Mouse (Mus musculus): ENCODE data around the gene Far2. TPM values are rescaled to one million over a fixed set of nuclear protein-coding genes. Genes with fewer than 3 reads are reported as not detected.

Far2 gene
- total RNA-seq (2021) = 10 to 100 TPM; 20.7 to 22.4 TPM

DNA sequence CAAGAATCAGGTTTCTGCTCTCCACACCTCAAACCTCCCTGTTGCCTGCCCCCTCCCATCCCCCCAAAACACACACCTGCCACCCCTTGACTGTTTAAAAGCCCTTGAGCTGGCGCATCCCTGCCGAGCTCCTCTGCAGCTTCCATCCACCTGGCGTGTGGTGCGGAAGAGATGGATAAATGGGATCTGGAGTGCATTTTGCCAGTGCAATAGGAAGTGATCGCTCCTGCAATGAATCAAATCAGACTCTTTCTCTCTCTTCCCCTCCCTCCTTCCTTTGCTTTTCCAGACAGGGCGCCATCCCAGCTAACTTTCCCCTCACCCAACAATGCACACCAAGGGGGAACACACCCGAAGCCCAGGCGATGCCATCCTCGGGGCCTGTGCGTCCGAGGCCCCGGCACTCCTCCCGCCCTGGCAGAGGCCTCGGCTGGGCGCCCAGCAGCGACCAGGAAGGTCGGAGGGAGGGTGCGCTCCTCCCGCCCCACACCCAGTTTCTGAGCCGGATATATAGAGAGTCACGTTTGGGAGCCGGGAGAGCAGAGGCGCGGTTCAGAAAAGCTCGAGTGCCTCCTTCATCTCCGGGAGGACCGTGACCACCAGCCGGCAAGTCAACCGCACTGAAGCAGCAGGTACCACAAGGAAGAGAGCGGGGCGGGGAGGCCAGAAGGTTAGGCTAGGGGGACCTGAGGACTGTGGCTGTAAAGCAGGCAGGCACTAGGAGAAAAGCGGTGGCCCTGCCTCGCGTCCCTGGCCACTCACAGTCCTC is at the start of gene Far2:
TSS of gene Far2 (plus strand) at position 379 of the 769 bp plus-strand sequence.
- intact Hi-C loops (cut with DNase I) = no loop called here
- DNase-seq (ENCODE audit: low spot score in 2 of 2) = peak; percentile 50 to 68

DNA sequence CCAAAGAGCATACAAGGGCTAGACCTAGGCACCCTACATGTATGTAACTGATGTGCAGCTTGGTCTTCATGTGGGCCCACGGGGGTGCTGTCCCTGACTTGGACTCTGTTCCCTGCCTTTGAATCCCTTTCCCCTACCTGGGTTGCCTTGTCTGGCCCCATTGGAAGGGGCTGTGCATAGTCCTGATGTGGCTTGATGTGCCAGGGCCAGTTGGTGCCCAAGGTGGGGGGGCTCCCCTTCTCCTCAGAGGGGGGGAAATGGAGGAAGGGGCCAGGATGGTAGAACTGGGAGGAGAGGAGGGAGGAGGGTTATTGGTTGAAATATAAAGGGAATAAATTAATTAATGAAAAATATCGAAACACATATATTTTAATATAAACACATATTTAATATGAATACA is 46.6 kb upstream of the Far2 start:
- intact Hi-C loops (cut with DNase I) = loop anchor here (1.0 to 10.0 kb wide), 2 partner anchors 104 to 136 kb away; no protein-coding TSS in a partner anchor

DNA sequence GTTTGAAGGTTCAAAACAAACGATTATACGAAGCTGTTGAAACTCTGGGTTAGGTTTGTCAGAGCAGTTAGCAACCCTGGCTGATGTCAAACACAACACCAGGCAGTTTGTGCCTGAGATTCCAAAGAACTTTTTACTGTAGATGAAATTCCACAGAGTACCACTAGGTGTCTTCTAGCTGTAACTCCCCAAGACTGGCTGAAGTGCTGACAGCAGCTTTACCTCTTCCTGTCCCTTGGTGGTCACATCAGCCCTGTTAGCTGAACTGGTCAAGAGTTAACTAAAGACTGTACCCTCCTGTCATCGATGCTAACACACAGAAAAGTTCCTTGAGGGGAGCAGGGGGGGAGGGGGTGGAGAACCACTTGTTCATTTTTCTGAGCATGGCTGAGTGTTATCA is 46.0 kb upstream of the Far2 start:
- DNase-seq (ENCODE audit: low spot score in 2 of 2) = peak in 1 of 2 experiments; percentile 11
- intact Hi-C loops (cut with DNase I) = loop anchor here (10.0 kb wide), 1 partner anchor 104 kb away; no protein-coding TSS in a partner anchor

More for the DNA sequence above, 46.6 kb upstream of the Far2 start:
- no peak for DNase-seq (ENCODE audit: low spot score in 2 of 2)

DNA sequence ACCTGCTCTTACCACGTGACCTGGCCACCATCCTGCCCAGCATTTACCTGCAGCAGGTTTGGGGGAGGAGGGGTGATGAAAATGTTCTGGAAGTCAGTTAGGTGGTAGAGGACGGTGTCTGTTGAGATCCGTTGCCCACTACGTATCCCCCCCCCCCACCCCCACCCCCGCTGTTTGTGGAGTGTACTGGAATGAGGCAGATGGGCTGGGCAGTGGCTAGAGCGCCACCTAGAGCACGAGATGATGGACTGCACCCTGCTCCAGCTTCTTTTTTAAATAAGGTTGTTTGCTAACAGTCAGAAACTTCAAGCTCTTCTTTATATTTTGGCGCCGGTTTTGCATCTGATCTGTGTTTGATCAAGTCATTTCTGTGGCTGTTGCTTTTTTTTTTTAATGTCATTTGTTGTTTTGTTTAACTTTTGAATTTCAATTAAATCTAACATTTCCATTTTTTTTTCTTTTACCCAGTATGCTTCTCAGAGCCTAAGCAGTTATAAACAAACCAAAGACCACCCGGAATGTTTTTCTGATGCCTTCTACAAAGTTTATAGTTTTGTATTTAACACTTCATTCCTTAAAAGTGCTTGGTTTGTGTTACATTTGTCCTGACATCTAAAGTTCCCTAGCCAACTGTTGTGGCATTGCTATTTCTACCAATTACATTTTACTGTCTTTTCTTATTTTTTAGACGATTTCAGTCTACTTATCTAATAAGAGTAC is 40.8 kb upstream of the Far2 start:
- intact Hi-C loops (cut with DNase I) = loop anchor here (10.0 kb wide), 1 partner anchor 99 kb away; no protein-coding TSS in a partner anchor
- no peak for DNase-seq (ENCODE audit: low spot score in 2 of 2)

DNA sequence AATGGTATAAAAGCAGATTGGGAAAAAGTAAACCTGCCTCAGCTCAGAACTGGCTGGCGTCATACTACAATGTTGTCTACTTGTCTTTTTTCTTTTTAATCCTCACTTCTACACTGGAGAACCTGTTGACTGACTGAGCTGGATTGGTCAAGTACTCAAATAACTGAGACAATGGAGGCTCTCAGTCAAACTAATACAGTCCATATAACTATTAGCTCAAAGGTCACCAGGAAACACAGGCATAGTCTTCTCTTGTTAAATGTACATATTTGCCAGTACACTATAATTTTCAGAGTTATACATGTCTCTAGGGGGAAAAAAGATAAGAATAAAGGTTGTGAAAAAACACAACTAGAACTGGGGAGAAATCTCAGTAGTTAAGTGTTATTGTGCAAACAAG is 6.3 kb upstream of the Far2 start:
- DNase-seq (ENCODE audit: low spot score in 2 of 2) = no peak
- intact Hi-C loops (cut with DNase I) = no loop called here

DNA sequence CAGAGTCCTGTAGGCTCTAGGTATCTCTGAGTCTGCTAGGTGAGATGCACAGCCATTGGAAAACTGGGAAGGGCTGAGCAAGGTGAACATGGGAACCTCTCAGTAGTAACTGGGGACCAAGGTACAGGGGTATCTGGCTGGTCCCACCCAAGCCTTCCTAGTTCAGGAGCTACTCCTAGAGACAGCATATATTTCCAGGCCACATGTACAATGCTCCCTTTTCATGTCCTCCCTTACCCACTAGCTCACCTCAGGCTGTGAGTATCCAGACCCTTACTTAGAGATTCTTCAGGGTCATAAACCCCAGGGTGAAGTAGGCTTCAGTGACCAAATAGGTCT is 560 bp downstream of the Far2 start:
- intact Hi-C loops (cut with DNase I) = no loop called here

DNA sequence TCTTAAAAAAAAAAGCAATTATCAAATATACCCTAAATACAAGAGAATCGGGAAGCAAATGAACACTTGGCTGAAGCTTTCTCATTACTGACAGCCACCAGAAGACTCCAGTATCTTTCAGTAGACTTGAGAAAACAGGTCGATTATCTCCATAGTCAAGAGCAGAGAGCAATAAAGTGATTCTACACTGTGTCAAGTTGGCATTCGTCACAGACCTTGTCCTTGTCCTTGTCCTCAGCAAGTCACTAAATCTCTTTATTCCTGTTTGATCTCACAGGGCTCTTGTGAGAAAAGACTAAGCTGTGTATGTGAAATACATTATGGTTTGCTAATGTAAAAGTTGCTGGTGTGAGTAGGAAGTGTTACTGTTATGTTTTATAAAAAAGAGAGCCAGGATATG is 16.1 kb downstream of the Far2 start:
- intact Hi-C loops (cut with DNase I) = no loop called here

More for the DNA sequence above, 560 bp downstream of the Far2 start:
- no peak for DNase-seq (ENCODE audit: low spot score in 2 of 2)

DNA sequence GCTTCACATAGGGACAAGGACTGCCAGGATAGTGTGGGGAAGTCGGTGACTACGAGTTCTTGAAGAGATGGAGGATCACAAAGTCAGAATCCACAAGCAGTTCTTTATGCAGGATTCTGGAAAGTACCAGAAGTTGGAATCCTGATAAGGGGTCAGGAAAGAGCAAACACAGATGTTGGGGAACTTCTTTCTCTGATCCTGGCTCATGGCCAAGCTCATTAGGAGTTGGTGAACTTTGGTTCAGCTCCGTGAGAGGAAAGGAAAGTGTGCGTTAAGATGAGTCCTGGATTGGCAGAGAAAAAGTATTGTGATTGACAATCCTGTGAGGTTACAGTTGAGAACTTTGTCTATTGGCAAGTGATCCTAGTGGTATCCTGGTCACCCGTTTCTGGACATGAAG is 19.2 kb downstream of the Far2 start:
- DNase-seq (ENCODE audit: low spot score in 2 of 2) = no peak
- intact Hi-C loops (cut with DNase I) = no loop called here

More for the DNA sequence above, 16.1 kb downstream of the Far2 start:
- DNase-seq (ENCODE audit: low spot score in 2 of 2) = no peak

DNA sequence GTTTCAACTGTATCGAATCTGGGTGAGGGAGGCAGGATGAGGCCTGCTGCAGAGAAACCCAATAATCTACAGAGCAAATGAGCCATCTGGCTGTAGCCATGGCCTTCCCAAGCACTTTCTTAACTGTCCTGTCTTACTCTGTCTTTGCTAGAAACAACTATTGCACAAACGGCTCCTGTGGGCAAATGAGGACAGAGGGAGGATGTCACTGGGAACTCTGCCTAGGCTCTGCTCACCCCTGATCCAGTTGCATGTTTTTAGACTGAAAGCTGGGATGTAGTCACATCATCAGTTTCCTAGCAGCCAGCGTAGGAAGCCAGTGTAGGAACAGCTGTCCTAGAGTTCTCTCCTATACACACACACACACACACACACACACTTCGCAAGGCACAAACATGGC is 21.7 kb downstream of the Far2 start:
- intact Hi-C loops (cut with DNase I) = no loop called here
- DNase-seq (ENCODE audit: low spot score in 2 of 2) = no peak

DNA sequence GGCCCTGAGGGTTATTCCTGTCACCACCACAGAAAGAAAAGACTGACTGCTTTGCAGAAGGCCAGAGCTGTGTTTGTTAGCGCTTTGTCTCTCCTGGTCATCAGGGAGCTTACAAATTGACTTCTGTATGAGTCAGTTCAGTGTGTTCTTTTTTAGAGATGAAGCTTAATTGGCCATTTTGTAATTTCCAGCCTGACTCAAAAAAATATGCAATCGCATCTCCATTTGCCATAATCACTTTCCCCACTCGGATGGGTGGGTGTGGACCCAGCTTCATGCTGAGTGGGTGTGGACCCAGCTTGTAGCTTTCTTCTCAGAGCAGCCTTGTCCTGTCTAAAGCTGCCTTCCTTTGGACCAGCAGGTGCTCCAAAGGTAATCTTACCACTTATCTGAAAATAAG is 26.5 kb downstream of the Far2 start:
- intact Hi-C loops (cut with DNase I) = no loop called here
- peak in 1 of 2 experiments; percentile 59 for DNase-seq (ENCODE audit: low spot score in 2 of 2)

DNA sequence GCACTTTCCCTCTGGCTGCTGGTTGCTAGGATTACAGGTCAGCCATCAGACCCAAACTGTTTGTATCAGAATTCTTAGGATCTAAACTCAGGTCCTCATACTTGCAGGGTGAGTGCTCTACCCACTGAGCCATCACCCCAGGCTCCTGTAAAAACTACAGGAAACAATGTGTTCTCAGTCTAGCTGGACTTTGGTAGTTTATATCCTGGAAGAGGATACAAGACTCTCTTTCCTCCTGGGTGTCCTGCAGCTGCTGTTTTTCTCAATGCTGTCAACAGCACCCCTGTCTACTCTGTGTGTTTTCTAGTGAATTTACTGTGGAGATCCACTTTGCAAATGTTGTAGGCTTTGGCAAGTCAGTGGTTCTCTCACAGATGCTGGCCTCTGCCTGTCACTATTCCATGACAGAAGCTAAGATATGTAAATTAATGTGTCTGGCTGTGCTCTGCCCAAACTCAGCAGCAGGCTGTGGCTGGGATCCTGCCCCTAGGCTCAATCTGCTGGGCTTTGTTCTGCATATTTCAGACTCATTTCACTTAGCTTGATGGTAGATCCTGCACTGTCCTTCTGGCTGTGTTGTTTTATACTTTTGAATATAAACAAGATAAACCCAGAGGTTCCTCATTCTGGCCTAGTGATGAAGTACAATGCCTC is 27.3 kb downstream of the Far2 start:
- intact Hi-C loops (cut with DNase I) = no loop called here
- no peak for DNase-seq (ENCODE audit: low spot score in 2 of 2)

DNA sequence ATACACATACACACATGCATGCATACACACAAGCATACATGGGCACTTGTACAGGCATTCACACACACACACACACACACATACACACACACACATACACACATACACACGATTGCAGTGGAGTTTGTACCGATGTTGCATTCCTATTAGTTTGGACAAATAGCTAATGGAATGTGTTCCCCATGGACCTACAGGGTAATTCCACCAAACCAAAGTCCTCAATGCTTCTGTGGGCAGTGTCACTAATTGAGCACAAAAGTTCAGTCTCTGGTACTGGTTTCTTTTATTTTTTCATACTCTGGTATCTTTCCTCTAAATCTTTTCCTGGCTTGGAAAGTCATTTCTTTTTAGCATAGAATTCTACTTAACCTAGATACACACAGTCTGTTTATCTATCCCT is 36.8 kb downstream of the Far2 start:
- intact Hi-C loops (cut with DNase I) = no loop called here
- no peak for DNase-seq (ENCODE audit: low spot score in 2 of 2)

DNA sequence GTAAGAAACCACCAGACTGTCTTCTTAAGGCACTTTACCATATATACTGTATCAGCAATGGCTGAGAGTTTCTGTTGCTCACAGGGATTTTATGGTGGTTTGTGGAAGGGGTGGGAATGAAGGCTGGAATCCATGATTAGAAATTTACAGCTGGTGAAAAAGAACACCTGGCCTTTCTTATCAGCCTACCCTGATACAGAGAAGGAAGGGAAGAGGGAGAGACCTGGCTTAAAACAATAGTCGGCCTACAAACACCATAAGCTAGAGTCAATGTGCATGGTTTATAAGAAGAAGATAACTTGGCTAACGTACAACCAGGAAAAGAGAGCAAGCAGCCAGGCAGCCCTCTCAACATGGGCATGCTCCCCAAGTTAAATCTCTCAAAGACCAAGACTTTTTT is 37.3 kb downstream of the Far2 start:
- DNase-seq (ENCODE audit: low spot score in 2 of 2) = no peak

DNA sequence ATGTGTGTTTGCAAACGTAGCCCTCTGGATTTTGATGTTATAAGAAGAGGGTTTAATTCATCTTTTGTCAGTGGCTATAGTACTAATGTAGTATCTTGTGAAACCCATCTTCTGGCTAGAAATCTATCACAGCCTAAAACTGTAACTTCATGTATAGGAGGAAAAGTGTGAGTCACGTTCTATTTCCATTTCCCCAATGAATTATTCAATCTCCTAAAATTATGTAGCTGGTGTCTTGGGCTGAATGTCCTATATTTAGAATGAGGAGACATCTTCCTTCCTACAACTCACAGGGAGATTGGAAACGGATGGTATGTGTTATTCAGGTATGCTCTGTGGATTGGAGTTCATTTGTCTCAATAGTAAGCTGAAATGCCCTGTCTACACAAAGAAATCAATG is 50.0 kb downstream of the Far2 start:
- DNase-seq (ENCODE audit: low spot score in 2 of 2) = peak in 1 of 2 experiments; percentile 69
- intact Hi-C loops (cut with DNase I) = no loop called here

More for the DNA sequence above, 37.3 kb downstream of the Far2 start:
- intact Hi-C loops (cut with DNase I) = no loop called here

DNA sequence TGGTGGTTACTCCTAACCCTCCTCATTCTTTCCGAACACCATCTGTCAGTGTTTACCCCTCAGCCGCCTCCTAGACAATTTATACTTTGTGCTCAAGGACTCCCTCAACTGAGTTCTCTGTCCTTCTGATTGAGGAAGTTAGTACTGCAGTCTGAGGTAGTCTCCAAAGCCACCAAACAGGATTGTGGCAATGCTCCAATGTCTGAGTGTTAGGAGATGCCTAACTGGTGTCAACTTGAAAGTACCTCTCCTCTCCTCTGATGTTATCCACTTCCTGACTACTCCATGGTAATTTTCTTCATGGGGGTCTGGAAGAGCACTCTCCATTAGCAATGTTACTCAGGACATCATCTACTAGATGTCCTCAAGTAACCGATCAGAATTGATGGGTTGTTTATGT is 54.9 kb downstream of the Far2 start:
- intact Hi-C loops (cut with DNase I) = loop anchor here (10.0 kb wide), 1 partner anchor 97 kb away; no protein-coding TSS in a partner anchor
- no peak for DNase-seq (ENCODE audit: low spot score in 2 of 2)

DNA sequence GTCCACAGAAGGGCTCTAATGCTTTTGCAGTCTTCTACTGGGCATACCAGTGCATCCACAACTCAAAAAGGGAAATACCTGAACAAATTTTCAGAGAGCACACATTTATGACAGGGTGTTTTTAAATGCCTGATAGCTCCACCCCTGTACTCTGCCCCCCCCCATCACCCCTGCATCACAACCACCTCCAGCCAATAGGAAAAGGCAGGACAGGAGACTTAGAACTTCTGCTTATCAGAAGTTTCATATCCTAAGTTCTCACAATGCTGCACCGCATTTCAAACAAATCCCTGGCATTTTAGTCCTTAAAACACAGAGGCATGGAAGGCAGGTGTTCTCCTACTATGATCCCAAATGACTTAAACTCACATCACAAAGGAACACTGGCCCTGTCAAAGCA is 55.4 kb downstream of the Far2 start:
- no peak for DNase-seq (ENCODE audit: low spot score in 2 of 2)
- intact Hi-C loops (cut with DNase I) = loop anchor here (10.0 kb wide), 1 partner anchor 98 kb away; no protein-coding TSS in a partner anchor

DNA sequence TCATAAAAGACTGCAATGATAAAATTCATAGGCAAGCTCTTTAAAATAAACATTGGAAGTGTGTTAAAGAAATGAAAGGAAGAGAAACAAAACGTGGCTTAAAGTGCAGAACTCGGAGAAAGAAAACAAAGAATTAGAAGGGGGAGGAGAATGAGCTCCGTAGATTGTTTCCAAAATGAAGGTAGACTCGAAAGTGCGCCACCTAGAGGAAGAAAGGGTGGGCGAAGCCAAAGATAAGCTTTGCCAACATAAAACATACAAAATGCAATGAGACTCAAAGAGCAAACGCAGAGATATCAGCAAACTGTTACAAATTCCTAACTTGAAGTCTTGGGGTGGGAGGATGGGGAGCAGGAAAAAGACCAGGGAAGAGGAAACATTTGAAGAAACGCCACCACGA is 57.2 kb downstream of the Far2 start:
- DNase-seq (ENCODE audit: low spot score in 2 of 2) = no peak
- intact Hi-C loops (cut with DNase I) = loop anchor here (10.0 kb wide), 1 partner anchor 99 kb away; no protein-coding TSS in a partner anchor

DNA sequence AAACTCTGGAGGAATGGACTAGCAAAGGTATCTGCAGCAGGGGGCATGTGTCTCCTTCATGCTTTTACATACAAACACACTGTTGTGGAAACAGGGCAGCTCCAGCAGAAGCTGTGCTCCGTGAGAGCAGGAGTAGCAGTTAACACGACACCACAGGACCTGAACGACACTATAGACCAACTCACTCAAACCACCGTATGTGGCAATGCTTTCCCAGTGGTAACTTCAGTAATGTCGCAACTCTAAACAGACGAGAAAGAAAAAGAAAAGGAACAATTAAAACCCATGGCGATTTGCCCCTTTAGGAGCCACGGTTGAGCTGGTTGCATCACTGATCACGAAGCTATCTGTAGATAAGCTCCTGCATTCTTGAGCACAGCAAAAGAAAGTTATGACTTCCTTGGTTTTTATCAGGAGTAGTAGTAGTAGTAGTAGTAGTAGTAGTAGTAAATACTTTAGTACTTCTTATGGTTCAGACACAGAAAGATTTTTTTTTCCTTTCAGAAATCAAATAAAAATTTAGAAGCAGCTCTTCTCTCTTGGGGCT is 58.7 kb downstream of the Far2 start:
- intact Hi-C loops (cut with DNase I) = loop anchor here (10.0 kb wide), 1 partner anchor 101 kb away; no protein-coding TSS in a partner anchor
- DNase-seq (ENCODE audit: low spot score in 2 of 2) = no peak

DNA sequence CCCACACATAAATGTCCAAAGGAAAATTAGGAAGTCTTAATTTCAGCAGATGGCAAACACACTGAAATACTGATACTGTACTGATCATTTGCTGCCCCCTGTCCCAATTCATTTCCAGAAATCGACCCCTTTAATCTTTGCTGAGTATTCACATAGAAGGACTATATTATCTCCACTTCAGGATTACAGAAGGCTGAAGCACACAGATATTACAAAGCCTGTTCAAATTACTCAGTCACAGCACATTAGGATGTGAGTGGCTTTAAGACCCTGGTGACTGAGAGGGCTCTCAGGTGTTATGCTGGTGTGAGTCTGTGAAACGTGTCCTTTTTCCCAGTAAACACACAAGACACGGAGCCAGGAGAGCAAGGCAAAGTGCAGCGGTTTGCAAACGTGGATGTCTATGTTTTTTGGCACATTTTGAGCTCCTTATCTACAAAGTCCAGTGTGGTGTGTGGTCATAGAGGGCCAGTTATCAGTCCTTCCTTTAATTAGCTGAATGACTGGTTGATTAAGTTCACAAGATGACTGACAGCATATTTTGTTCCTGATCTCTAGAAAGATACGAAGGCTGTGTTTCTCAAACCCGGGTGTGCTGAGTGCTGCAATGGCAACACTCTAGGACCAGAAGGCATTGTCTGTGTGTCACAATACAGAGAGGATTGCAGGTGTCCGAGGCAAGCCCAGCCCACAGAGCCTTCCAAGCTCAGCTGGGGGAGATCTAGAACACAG is 61.8 kb downstream of the Far2 start:
- DNase-seq (ENCODE audit: low spot score in 2 of 2) = no peak
- intact Hi-C loops (cut with DNase I) = loop anchor here (10.0 kb wide), 1 partner anchor 104 kb away; no protein-coding TSS in a partner anchor
